Mouse (Mus musculus) spleen, postnatal 10 days (tissue): ENCODE measurements around the gene Abtb2.
"Not testable (repeated sequence)": the region's sequence is repeated elsewhere in the genome, so short reads cannot be mapped to it uniquely, and the experiment has no call there.

Experiments used
- DNase-seq, 2 experiments: peaks; one replicate each; pipeline ENCODE4 v3.0.0; 2021 to 2022; ENCODE audit warnings: low spot score in 2 of 2

The Abtb2 gene

DNA sequence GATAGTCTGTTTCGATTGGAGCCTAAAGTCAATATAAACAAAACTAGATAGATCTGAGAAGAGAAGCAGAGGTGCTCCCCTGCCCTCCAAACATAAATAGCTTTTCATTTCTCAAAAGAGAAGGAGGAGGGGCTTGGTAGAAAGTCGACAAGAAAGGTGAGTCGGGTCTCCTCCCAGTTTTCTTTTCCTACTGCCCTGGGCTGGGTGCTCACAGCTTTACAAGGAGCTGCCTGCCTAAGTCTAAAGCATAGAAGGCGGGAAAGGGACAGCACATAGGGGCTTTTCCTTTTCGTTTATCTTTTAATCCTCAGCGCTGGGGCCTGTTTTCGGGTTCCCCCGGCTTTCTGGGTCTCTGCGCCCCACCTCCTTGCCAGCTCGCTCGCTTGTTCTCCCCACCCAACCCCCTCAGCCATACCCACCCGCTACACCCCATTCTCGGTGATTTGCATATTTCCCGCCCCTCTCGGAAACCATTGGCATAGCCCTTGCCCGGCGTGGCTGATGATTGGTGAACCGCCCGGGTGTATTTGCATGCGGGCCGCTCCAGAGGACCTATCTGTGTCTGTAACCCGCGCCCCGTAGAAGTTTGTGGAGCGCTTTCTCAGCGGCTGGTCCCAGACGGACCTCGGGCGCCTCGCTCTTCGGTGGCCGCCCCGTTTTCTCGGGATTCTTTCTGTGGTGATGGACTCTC is at the start of gene Abtb2:
Gene Abtb2 (plus strand): TSS at position 579 of the 691 bp plus-strand sequence.
- DNase-seq: peak; percentile 85 to 91

DNA sequence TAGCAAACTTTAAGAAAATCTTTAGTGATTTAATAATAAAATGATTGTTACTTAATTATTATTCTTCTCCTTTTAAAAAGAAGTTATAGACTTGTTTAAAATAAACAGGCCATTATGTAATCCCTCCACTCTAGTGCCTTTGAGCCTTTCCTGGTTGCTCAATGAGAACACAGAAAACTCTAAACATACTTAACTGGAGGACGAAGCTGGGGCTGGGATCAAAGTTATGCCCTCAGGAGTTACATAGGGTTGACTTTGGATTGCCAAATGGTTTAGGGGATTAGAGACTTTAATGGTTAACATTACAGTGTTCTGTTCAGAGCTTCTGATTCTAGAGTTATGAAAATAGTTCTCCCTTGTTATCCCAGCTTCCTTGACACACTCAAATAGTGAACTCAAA is 49.6 kb upstream of the Abtb2 start:
- no peak for DNase-seq

DNA sequence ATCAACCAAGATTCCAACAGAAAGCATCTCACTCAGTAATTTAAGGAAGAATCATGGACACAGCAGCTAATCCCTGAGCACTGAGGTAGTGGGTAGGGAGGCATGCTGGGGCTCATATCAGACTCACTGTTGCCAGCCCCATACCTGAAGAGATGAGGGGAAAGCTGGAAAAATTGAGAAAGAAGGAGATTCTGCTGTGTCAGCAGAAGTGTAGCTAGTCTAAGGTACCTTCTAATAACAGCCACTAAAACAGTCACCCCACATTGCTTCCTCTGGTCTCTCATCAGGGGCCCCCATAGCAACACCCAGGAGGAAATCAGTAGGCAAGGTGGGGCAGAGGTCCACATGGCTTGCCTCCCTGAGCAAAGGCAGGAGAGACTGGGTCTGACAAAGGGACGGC is 40.5 kb upstream of the Abtb2 start:
- no peak for DNase-seq

DNA sequence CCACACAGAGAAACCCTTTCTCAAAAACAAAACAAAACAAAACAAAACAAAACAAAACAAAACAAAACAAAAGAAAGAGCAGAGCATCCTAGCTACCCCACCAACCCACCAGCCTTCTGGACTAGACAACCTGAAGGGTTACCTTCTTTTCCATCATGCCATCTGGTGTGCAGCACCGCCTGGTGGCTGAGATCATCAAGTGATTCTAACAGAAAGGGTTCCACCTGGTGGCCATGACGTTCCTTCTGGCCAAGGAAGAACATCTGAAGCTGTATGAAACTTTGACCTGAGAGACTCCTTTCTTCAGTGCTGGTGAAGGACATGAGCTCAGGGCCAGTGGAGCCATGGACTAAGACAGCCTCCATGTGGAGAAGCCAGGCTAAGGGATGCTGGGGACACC is 19.0 kb upstream of the Abtb2 start:
- peak; percentile 55 to 84 for DNase-seq

DNA sequence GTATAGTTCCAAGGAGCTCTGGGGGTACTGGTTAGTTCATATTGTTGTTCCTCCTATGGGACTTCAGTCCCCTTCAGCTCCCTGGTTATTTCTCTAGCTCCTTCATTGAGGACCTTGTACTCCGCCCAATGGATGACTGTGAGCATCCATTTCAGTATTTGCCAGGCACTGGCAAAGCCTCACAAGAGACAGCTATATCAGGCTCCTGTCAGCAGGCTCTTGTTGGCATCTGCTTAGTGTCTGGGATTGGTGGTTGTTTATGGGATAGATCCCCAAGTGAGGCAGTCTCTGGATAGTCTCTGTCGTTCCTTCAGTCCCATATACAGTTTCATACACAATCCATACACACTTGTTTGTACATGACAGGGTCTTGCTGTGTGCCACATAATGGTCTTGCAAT is 15.8 kb upstream of the Abtb2 start:
- not testable (repeated sequence) for DNase-seq

DNA sequence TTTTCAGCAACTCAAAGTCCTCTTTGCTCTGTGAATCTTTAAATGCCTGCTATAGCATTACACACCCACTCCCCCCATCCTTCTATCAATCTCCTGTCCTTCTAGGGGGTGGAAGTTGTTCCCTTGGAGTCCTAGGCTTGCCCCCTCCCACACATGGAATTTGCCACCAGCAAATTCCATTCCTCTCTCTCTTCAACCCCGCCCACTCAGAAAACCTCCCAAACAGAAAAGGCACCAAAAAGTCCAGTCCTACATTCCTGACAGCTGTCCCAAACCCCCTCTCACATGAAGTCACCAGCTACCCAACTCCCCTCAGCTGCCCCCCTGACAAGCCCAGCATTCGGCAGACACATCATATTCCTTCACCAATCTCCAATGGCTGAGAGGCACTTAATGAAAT is 12.1 kb upstream of the Abtb2 start:
- no peak for DNase-seq

DNA sequence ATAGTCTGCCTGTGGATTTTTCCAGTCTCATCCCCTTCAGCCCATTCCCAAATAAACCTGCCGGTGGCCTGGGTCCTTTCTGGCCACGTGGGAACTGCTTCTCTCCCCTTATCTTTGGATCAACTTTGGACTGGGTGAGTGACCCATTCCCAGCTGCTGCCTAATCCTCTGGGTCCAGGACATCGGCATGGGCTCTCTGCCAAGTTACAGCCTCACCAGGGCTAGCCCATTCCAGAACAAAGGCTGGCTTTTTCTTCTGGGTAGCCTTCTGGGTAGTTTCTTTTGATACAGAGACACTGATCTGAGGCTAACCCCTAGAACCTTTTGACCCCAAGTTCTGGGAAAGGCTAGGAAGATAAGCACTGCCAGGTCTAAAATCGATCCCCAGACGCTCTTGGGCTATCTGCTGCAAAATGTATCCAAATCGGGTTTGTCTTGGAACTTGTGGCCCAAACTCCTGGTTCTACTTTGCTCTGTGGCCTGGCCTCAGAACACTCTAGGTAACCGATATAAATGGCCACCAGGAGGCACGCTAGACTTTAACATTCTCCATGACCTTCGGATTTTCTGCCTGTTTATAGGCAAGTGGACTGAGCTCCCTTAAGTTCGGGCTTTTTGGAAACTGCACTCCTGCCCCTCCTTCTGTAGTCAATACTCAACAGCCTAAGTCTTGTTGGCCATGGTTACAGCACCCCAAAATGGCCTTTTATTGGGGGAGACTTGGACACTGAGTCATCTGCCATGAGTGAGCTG is 9.8 kb upstream of the Abtb2 start:
- peak in 1 of 2 experiments; percentile 57 for DNase-seq

DNA sequence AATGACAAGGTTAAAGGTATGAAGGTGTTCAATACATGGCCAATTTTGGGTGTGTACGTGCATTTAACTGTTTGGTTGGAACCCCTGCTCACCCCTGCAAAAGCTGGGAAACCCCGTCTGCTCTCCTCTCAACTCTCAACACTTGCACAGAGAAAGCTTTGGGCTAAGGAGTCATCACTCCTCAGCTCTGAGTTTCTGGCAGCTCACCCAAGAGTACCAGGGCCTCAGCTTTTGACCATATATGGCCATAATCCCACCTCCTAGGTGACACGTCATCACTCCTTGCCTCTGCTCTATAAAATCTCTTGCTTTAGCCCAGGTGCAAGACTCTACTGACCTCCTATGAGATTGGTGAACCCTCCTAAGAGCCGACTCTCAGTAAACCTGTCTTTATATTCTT is 5.2 kb upstream of the Abtb2 start:
- DNase-seq: no peak

DNA sequence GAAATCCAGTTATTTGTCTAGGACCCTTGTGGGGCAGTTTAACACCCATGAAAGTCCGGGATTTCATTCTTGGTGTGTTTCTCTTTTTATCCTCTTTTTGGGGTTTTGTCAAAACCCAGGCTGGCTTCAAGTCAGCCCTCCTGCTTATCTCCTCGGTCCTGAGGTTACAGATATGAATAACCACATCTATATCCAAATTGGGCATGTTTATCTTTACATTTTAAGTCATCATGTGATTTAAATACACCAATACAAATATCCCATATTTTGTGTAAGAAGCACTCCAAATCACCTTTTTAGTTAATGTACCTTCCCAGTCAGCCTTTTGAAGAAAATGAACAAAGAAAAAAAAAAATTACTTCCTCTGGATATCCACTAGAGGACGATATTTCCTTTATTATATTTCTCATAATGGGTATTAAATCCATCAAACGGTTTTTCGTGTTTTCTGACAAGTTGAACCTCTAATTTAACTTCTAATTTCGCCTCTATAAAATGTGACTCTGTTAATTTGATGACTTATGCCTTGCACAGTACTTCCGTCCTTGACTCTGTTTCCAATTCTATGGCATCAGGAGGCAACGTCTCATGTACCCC is 1.6 kb upstream of the Abtb2 start:
- no peak for DNase-seq

DNA sequence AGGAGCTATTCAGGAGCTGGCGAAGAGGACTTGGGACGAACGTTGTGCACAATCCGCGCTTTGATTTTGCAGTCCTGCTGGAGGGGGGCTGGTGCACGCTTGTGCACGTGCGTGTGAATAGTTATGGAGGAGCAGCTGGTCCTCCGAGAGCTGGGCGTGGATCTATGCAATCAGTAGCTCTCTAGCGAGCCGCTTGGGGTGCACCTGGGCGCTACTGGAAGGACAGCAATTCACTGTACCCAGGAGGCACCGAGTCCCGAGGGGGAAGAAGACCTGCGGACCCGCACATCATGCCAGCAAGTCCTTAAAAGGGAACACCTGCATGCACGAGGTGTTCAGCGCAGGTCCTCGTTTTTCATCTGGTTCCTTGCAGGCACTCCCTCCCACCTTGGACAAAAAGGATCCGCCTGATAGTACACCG is 929 bp upstream of the Abtb2 start:
- DNase-seq: peak; percentile 45 to 64

DNA sequence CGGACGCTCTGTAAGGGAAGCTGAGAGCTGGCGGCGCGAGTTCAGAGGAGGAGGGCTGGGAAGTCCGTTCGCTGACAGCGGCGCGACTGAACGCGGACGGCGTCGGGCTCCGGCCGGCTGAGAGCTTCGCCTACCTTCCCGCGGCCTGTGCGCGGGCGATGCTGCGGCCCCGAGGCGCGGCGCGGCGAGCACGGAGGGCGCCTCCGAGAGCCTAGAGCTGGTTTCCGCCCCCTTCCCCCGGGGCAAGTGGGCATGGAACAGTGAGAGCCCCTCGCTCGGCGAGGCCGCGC is 258 bp downstream of the Abtb2 start:
- no peak for DNase-seq

DNA sequence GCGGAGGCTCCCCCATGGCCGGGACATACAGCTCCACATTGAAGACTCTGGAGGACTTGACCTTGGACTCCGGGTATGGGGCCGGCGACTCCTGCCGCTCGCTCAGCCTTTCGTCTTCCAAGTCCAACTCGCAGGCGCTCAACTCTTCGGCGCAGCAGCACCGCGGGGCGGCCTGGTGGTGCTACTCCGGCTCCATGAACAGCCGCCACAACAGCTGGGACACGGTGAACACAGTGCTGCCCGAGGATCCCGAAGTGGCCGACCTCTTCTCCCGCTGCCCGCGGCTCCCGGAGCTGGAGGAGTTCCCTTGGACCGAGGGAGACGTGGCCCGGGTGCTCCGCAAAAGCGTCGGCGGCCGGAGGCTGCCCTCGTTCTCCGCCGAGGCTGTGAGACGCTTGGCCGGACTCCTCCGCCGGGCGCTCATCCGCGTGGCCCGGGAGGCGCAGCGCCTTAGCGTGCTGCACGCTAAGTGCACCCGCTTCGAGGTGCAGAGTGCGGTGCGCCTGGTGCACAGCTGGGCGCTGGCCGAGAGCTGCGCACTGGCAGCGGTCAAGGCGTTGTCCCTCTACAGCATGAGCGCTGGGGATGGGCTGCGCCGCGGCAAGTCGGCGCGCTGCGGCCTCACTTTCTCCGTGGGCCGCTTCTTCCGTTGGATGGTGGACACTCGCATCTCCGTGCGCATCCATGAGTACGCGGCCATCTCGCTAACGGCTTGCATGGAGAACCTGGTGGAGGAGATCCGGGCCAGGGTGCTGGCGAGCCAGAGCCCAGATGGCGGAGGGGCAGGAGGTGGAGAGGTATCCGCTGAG is 807 bp downstream of the Abtb2 start:
- peak; percentile 61 to 65 for DNase-seq

DNA sequence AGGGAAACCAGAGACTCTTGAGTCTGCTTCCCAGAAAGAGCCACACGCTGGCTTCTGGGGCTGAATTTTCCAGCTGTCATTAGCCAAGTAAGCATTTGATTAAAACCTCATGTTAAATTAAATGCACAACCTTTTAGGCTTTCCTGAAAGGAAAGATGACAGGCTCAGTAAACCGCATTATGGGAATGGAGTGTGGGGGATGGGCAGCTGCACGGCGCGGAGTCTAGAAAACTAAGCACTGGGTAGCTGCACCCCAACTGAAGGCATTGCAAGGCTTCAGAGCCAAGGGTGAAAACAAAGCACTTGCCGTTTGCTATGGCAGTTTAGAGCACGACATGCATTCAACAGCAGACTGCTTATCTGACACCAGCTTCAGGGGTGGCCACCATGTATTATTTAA is 2.1 kb downstream of the Abtb2 start:
- no peak for DNase-seq

DNA sequence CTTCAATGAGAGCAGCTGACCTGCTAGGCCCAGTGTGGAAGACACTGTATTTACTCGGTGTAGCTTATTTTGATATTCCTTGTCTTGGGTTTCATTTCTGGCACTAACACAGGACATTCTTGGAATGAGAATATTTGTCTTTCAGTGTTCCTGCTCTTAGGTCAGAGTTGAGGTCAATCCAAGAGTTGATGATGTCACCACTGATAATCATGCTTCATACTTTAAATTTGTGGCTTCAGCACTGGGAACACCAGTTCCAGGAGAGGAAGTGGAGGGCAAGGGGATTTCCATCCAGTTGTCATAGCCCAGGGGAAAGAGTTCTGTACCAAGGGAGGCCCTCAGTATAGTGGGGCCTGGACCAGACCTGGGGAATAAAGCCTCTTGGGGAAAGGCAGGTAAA is 3.6 kb downstream of the Abtb2 start:
- DNase-seq: no peak

DNA sequence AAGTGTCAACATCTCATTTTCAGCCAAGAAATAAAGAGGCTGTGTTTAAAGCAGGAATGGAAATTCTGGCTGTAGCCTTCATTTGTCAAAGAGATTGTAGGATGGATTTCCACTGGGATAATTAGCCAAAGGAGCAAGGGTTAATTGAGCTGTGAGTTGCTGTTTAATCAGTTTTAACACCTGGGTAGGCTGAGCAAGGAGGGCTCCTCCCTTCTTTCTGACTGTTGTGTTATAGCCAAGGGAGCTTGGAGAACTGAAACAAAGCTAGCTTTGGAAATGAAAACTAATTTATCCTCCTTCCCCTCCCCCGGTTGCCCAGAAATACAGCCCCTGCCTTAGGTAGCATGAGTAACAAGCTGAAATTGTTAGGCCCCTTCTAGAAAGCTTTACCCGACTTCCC is 6.2 kb downstream of the Abtb2 start:
- DNase-seq: no peak

DNA sequence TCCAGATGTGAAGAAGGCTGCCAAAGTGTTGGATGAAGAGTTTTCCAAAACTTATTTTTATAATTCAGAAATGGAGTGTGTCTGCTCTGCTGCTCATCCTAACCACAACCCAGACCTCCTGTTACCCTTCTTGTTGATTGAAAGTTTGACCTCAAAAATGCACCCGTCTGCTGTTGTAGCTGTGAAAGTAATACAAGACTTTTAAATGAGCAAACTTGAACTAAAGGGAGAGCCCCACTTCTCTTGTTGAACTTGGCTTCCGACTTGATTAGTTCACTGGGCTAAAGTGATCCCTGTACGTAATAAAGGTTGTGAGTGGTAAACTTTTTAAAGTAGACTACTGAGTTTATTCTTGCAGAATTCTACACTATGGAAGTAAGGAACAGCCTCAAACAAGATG is 10.3 kb downstream of the Abtb2 start:
- no peak for DNase-seq

DNA sequence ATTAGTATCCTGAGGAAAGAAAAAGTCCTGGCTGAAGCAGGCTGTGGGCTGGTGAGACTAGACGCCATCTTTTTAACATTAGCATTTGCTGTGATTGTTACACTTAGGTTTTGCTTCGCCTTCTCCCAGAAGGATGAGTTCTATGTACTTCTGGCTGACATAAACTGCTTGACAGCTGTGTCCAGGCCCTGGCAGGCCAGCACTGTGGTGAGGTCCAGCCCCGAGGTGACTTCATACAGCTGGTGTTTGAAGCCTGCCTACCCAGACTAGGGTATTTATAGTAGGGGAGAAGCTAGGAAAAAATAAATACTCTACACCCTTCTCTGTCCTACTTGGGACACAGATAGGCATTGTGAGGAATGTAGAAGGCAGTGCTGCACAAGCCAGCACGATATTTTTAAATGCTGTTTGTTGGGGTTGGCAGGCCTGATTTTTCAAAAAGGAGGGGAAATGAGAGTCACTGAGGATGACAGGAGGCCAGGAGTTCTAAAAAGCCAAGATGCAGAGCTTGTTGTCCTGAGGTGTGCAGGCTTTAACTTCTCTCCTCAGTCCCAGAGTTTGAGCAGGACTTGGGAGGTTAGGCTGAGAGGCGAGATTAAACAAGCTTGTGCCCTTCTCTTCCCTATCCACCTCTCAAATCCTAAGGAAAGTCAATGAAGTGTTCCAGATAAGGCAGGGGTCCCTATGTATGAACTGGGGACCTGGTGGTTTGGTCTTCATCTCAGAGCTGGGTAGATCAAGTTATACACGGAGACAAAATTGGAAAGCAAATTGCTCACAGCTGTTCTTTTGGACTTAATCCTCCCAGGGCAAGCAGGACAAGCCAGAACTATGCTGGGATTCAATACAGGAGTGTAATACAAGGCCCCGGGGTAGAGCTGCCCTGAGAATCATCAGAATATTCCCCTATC is 11.9 kb downstream of the Abtb2 start:
- DNase-seq: no peak

DNA sequence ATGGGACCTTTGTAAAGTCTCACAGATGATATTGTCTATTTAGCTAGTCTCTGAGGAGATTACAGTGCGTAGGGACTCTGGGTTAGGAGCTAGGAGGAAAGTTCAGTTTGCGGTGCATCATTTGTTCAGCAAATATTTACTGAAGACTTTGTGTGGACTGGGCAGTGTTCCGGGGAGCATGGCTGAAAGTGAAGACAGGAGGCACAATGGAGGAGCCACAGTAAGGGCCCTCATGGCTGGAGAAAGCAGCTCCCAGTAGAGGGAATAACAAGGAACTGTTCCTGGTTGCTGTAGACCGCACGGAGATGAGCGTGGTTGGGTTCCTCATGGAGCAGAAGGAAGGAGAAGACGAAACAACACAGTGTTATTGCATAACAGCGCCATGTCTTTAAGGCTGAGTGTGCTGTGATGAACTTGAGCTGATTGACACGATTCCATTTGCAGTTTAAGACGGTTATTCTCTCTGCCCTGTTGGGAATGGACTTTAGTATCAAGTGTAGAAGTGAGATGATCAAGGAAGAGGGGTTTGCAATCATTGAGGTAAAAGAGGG is 12.6 kb downstream of the Abtb2 start:
- no peak for DNase-seq

DNA sequence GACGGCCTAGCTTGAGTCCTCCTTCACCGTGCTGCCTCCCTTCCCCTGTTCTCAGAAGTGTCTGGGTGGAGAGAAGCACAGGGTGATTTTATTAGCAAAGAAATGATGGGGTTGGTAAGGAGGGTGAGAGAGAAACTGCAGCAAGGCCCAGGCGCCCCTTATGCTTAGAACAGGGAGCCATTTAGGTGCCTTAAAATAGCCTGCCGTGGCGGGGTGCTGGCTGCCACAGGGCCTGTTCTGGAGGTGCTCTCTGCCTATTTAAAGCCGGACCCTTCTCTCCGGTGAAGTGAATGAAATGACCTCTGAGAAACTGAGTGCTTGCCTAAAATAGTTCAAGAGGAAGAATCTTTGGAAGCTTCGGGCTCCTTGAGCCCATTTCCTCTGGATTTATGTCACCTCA is 14.6 kb downstream of the Abtb2 start:
- no peak for DNase-seq

DNA sequence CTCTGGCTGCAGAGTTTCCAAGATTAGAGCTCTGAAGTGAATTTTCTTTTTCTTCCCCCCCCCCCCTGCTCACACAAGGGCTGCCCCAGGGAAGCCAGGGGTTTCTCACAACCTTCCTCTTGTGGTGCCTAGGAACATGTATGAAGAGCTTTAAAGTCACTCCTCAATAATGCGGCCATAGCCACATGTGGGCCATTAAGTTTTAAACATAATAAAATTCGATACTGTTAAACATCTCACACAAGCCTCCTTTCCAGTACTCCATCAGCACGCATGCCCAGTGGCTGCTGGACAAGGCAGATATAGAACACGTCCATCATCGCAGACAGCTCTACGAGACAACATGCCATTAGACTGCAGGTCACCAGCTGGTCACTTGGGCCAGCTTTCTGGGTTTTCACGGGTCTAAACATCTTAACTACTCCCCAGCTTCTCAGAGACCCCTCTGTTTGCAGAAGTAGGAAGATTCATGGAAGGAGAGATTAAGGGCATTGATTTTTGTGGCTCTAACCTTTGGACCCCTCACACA is 15.3 kb downstream of the Abtb2 start:
- DNase-seq: no peak

DNA sequence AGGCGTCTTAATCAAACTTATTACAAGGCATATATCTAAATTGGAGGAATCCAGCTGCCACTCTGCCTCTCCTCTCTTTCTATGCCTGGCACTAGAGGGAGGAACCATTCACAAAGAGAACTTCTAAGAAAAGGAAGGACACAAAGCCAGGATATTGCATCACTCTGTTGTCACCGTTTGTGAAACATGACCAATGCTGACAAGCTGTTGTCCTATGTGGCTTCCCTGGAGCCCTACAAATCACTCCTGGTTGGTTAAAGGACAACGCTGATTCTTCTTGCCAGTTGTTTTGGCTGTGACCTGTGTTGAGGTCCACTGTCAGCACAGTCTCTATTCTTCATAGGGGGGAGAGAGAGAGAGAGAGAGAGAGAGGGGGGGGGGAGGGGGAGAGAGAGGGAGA is 17.2 kb downstream of the Abtb2 start:
- no peak for DNase-seq
